Mouse (Mus musculus): ENCODE results near the gene Iffo2. TPM values are rescaled to one million over a fixed set of nuclear protein-coding genes. Genes with fewer than 3 reads are reported as not detected.

Gene Iffo2
- polyA plus RNA-seq, 1 experiment, result 3.6 TPM

DNA sequence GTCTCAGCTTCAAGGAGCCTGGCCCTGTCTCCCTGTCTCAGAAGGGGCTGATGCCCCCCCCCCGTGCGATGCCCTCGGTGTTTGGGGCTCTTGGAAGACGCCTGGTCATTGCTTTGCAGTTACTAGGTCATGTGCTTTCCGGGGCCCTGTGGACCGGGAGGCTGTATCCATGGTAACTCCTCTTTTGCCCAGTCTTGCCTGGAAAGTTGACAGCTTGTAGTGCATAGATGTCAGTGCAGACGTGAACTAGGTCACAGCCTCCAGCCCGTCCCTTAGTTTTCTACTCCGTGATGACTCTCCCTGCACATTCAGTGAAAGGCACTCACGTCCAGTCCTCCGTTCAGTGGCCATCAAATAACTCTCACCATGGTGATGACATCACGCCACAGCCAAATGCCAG lies 3.9 kb upstream of the Iffo2 start:
- 74% methylated on average over 12 of the region's 12 CpGs for WGBS

GRCm38 (mm10) chr4:139532081-139532480 lies 1.7 kb downstream of the Iffo2 start:
- 60% methylated on average over 10 of the region's 10 CpGs for WGBS
- Histone ChIP-seq H3K36me3 (ENCODE audit: control insufficient read depth, insufficient read depth, low read length) (no peaks in the 10 kb centered on the region), H3K4me1 (ENCODE audit: control insufficient read depth, insufficient read depth, low read length) (peaks cover 2% of the 10 kb centered on the region; the same call in 1 of the 2 replicates), H3K27me3 (replicated peaks; ENCODE audit: control insufficient read depth, insufficient read depth, low read length) (no peaks in the 10 kb centered on the region), H3K27ac (ENCODE audit: insufficient read depth, low read depth, low read length) (no peak overlapping the region), H3K4me3 (ENCODE audit: insufficient read depth, low read depth, low read length) (no peak overlapping the region)
- peak; percentile 49 for DNase-seq
- TF ChIP-seq POLR2A (IDR thresholded peaks at IDR 0.05; ENCODE audit: low read depth, low read length) (no peak), CTCF (conservative IDR thresholded peaks at IDR 0.05; ENCODE audit: insufficient read depth, insufficient read length, low read depth, low read length) (no peak)

More for the DNA sequence above, 3.9 kb upstream of the Iffo2 start:
- no peak for TF ChIP-seq POLR2A (IDR thresholded peaks at IDR 0.05; ENCODE audit: low read depth, low read length)
- no peak for TF ChIP-seq CTCF (conservative IDR thresholded peaks at IDR 0.05; ENCODE audit: insufficient read depth, insufficient read length, low read depth, low read length)
- H3K36me3 ChIP-seq (ENCODE audit: control insufficient read depth, insufficient read depth, low read length), result no peaks in the 10 kb centered on the region
- no peak for DNase-seq
- no peaks in the 10 kb centered on the region for H3K27me3 ChIP-seq (replicated peaks; ENCODE audit: control insufficient read depth, insufficient read depth, low read length)
- no peak overlapping the region for H3K4me3 ChIP-seq (ENCODE audit: insufficient read depth, low read depth, low read length)
- no peaks in the 10 kb centered on the region for H3K4me1 ChIP-seq (ENCODE audit: control insufficient read depth, insufficient read depth, low read length)
- H3K27ac ChIP-seq (ENCODE audit: insufficient read depth, low read depth, low read length), result no peak overlapping the region

- Histone ChIP-seq H3K27ac (ENCODE audit: insufficient read depth, low read depth, low read length) (no peak overlapping the region), H3K4me3 (ENCODE audit: insufficient read depth, low read depth, low read length) (no peak overlapping the region), H3K4me1 (ENCODE audit: control insufficient read depth, insufficient read depth, low read length) (peaks cover 2% of the 10 kb centered on the region; the same call in 1 of the 2 replicates), H3K36me3 (ENCODE audit: control insufficient read depth, insufficient read depth, low read length) (no peaks in the 10 kb centered on the region), H3K27me3 (replicated peaks; ENCODE audit: control insufficient read depth, insufficient read depth, low read length) (no peaks in the 10 kb centered on the region)
- TF ChIP-seq CTCF (conservative IDR thresholded peaks at IDR 0.05; ENCODE audit: insufficient read depth, insufficient read length, low read depth, low read length), result peak; percentile 42
- TF ChIP-seq POLR2A (IDR thresholded peaks at IDR 0.05; ENCODE audit: low read depth, low read length), result no peak
- WGBS, result 37% methylated on average over 12 of the region's 12 CpGs
- peak; percentile 85 for DNase-seq
Observed at GRCm38 (mm10) chr4:139535127-139535695, 4.9 kb downstream of the Iffo2 start.

DNA sequence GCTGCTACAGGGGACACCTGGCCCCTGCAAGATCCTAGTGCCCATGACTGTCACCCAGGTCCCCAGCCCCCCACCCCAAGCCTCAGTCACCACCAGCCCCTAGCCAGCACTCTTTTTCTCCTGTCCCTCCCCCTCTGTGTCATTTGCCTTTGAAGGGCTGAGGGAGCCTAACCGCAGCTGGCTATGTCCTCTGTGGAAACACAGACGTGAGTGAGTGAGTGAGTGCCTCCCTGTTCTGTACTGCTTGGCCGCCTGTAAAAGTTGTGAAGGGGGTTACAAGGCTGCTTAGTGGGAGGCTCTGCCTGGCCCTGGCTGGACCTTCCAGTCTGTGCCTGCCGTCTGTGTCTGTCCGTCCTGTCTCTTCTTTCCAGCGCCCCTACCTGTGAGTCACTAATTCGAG lies 5.4 kb downstream of the Iffo2 start:
- no peak for TF ChIP-seq POLR2A (IDR thresholded peaks at IDR 0.05; ENCODE audit: low read depth, low read length)
- TF ChIP-seq CTCF (conservative IDR thresholded peaks at IDR 0.05; ENCODE audit: insufficient read depth, insufficient read length, low read depth, low read length), result no peak
- 90% methylated on average over 7 of the region's 7 CpGs for WGBS
- Histone ChIP-seq H3K4me1 (ENCODE audit: control insufficient read depth, insufficient read depth, low read length) (peaks cover 2% of the 10 kb centered on the region; the same call in 1 of the 2 replicates), H3K27me3 (replicated peaks; ENCODE audit: control insufficient read depth, insufficient read depth, low read length) (no peaks in the 10 kb centered on the region), H3K27ac (ENCODE audit: insufficient read depth, low read depth, low read length) (no peak overlapping the region), H3K36me3 (ENCODE audit: control insufficient read depth, insufficient read depth, low read length) (no peaks in the 10 kb centered on the region), H3K4me3 (ENCODE audit: insufficient read depth, low read depth, low read length) (no peak overlapping the region)
- DNase-seq, result no peak

DNA sequence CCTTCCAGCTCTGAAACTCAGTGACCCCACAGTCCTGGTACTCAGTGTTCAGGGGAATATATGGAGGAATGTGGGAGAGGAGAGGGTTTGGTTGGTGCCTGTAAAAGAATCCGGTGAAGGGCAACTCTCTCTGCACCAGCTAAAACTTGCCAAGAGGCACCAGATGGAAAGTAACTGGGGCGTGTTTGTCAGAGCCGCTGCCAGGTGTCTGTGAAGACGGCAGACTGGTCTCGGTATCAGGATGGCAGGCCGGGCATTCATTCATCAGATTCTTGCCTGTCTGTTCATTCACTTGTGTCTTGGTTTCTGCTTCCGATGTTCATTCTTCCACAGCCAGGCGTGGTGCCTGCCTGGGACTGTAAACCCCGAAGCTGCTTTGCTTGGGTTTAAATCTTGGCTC lies 6.4 kb downstream of the Iffo2 start:
- no peak for TF ChIP-seq POLR2A (IDR thresholded peaks at IDR 0.05; ENCODE audit: low read depth, low read length)
- TF ChIP-seq CTCF (conservative IDR thresholded peaks at IDR 0.05; ENCODE audit: insufficient read depth, insufficient read length, low read depth, low read length), result no peak
- 69% methylated on average over 9 of the region's 9 CpGs for WGBS
- H3K4me1 ChIP-seq (ENCODE audit: control insufficient read depth, insufficient read depth, low read length), result peaks cover 2% of the 10 kb centered on the region; the same call in 1 of the 2 replicates
- no peak for DNase-seq
- no peaks in the 10 kb centered on the region for H3K36me3 ChIP-seq (ENCODE audit: control insufficient read depth, insufficient read depth, low read length)
- no peak overlapping the region for H3K4me3 ChIP-seq (ENCODE audit: insufficient read depth, low read depth, low read length)
- H3K27ac ChIP-seq (ENCODE audit: insufficient read depth, low read depth, low read length), result no peak overlapping the region
- H3K27me3 ChIP-seq (replicated peaks; ENCODE audit: control insufficient read depth, insufficient read depth, low read length), result no peaks in the 10 kb centered on the region

GRCm38 (mm10) chr4:139540784-139541183 lies 10.4 kb downstream of the Iffo2 start:
- no peak overlapping the region for H3K4me3 ChIP-seq (ENCODE audit: insufficient read depth, low read depth, low read length)
- WGBS, result 78% methylated on average over 7 of the region's 7 CpGs
- H3K36me3 ChIP-seq (ENCODE audit: control insufficient read depth, insufficient read depth, low read length), result no peaks in the 10 kb centered on the region
- H3K27me3 ChIP-seq (replicated peaks; ENCODE audit: control insufficient read depth, insufficient read depth, low read length), result no peaks in the 10 kb centered on the region
- H3K27ac ChIP-seq (ENCODE audit: insufficient read depth, low read depth, low read length), result no peak overlapping the region
- DNase-seq, result peak; percentile 21
- no peak for TF ChIP-seq CTCF (conservative IDR thresholded peaks at IDR 0.05; ENCODE audit: insufficient read depth, insufficient read length, low read depth, low read length)
- no peak for TF ChIP-seq POLR2A (IDR thresholded peaks at IDR 0.05; ENCODE audit: low read depth, low read length)
- no peaks in the 10 kb centered on the region for H3K4me1 ChIP-seq (ENCODE audit: control insufficient read depth, insufficient read depth, low read length)

DNA sequence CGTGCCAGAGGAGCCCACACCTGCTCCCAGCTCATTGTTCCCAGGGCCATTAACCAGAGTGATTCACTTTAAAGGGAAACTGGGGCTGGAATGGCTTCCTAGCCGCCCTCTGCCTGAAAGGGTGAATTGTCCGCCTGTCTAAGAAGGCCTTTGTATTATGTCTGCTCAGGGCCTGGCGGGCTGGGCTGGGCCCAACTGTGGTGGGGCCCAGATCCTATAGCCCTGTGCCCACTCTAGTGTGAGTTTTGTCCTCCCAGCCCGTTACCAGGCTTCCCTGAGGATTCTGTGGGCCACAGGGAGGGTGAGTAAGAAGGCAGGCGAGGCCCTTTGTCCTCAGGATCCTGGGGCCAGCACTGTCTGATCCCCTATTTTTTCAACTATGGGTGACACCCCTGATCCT lies 15.4 kb downstream of the Iffo2 start:
- TF ChIP-seq CTCF (conservative IDR thresholded peaks at IDR 0.05; ENCODE audit: insufficient read depth, insufficient read length, low read depth, low read length) (no peak), POLR2A (IDR thresholded peaks at IDR 0.05; ENCODE audit: low read depth, low read length) (no peak)
- whole genome bisulfite sequencing, result 88% methylated on average over 6 of the region's 6 CpGs
- no peak for DNase-seq

More for the DNA sequence above, 15.4 kb downstream of the Iffo2 start:
- Histone ChIP-seq H3K36me3 (ENCODE audit: control insufficient read depth, insufficient read depth, low read length) (no peaks in the 10 kb centered on the region), H3K4me3 (ENCODE audit: insufficient read depth, low read depth, low read length) (no peak overlapping the region), H3K4me1 (ENCODE audit: control insufficient read depth, insufficient read depth, low read length) (no peaks in the 10 kb centered on the region), H3K27me3 (replicated peaks; ENCODE audit: control insufficient read depth, insufficient read depth, low read length) (no peaks in the 10 kb centered on the region), H3K27ac (ENCODE audit: insufficient read depth, low read depth, low read length) (no peak overlapping the region)
